Mouse (Mus musculus): ENCODE results near the gene Gulp1.

Gene Gulp1

GRCm38 (mm10) chr1:44618751-44619150 lies 67.4 kb downstream of the Gulp1 start:
- DNase-seq (ENCODE audit: low read depth, low spot score), result no peak
- H3K27me3 ChIP-seq (ENCODE audit: control insufficient read depth, insufficient read depth, low read length, poor library complexity, severe bottlenecking), result no peaks in the 10 kb centered on the region

GRCm38 (mm10) chr1:44634481-44634880 lies 83.2 kb downstream of the Gulp1 start:
- no peak for DNase-seq (ENCODE audit: low read depth, low spot score)
- H3K27me3 ChIP-seq (ENCODE audit: control insufficient read depth, insufficient read depth, low read length, poor library complexity, severe bottlenecking), result no peaks in the 10 kb centered on the region
- H3K36me3 ChIP-seq (ENCODE audit: control insufficient read depth, insufficient read depth, low read length, poor library complexity, severe bottlenecking), result no peaks in the 10 kb centered on the region

More at GRCm38 (mm10) chr1:44618751-44619150, 67.4 kb downstream of the Gulp1 start:
- no peaks in the 10 kb centered on the region for H3K36me3 ChIP-seq (ENCODE audit: control insufficient read depth, insufficient read depth, low read length, poor library complexity, severe bottlenecking)

DNA sequence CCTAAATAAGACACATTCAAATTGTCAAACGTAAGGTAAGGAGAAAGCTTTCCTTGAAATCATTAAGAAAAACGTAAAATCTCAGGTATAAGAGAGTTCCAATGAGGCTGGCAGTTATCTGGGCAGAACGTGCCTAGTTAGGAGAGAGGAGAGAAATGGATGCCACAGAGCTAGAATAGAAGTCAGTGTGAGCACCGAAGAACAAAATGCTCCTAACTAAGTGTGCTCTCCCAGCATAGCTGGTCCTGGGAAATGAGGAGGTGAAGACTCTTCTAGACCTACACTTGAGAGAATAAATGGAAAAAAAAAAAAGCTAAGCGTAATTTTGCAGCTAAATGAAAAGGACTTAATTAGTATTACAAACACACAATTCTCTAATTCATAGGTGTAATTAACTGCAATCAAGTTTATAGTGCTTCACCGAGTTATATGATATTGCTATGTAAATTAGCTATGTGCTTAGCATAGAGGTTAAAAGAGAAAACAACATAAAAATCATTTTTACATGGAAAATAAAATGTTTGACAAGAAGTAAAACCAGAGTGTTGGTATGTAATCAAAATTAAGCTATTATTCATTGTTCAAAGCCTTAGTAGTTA lies 94.5 kb downstream of the Gulp1 start:
- DNase-seq (ENCODE audit: low read depth, low spot score), result no peak
- no peaks in the 10 kb centered on the region for H3K27me3 ChIP-seq (ENCODE audit: control insufficient read depth, insufficient read depth, low read length, poor library complexity, severe bottlenecking)

DNA sequence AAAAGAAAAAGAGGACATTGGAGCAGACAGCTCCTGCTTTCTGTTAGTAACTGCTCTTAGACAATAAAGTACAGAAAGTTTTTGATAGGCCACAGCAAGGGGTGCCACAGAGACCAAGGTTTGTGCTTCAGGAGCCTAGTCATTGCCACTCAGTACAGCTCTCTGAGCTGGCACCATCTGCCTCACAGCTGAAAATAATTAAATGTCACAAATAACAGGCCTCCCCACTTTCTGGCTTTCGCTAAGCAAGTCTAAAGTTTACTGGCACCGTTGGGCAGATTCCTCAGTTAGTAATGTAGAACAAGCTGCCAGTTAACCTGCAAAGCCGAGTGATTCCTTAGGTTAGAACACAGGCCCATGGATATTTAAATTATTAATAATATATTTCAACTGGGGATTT lies 127.7 kb downstream of the Gulp1 start:
- Histone ChIP-seq H3K36me3 (ENCODE audit: control insufficient read depth, insufficient read depth, low read length, poor library complexity, severe bottlenecking) (no peaks in the 10 kb centered on the region), H3K27me3 (ENCODE audit: control insufficient read depth, insufficient read depth, low read length, poor library complexity, severe bottlenecking) (no peaks in the 10 kb centered on the region)
- no peak for DNase-seq (ENCODE audit: low read depth, low spot score)

More for the DNA sequence above, 94.5 kb downstream of the Gulp1 start:
- no peaks in the 10 kb centered on the region for H3K36me3 ChIP-seq (ENCODE audit: control insufficient read depth, insufficient read depth, low read length, poor library complexity, severe bottlenecking)

DNA sequence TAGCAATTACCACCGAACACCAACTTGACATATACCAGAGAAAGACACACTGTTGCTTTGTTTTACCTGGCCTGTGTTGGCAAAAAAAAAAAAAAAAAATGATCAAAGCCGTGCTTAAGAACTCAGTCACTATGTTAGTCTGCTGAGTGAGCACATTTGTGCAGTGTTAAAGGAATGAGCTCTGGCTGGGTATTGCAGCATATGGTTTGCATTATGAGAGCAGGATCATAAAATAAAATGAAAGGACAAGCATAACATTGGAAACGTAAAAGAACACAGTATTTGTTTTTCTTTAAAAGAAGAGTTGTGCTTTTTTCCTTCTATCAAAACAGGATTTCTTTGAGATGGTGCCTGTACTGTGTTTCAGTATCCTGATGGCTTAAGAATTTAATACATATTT lies 128.1 kb downstream of the Gulp1 start:
- Histone ChIP-seq H3K27me3 (ENCODE audit: control insufficient read depth, insufficient read depth, low read length, poor library complexity, severe bottlenecking) (no peaks in the 10 kb centered on the region), H3K36me3 (ENCODE audit: control insufficient read depth, insufficient read depth, low read length, poor library complexity, severe bottlenecking) (no peaks in the 10 kb centered on the region)
- no peak for DNase-seq (ENCODE audit: low read depth, low spot score)

- DNase-seq (ENCODE audit: low read depth, low spot score), result no peak
- H3K27me3 ChIP-seq (ENCODE audit: control insufficient read depth, insufficient read depth, low read length, poor library complexity, severe bottlenecking), result no peaks in the 10 kb centered on the region
- H3K36me3 ChIP-seq (ENCODE audit: control insufficient read depth, insufficient read depth, low read length, poor library complexity, severe bottlenecking), result no peaks in the 10 kb centered on the region
Observed at GRCm38 (mm10) chr1:44682556-44682955, 131.2 kb downstream of the Gulp1 start.

GRCm38 (mm10) chr1:44683723-44684122 lies 132.4 kb downstream of the Gulp1 start:
- no peaks in the 10 kb centered on the region for H3K36me3 ChIP-seq (ENCODE audit: control insufficient read depth, insufficient read depth, low read length, poor library complexity, severe bottlenecking)
- no peaks in the 10 kb centered on the region for H3K27me3 ChIP-seq (ENCODE audit: control insufficient read depth, insufficient read depth, low read length, poor library complexity, severe bottlenecking)
- DNase-seq (ENCODE audit: low read depth, low spot score), result no peak

DNA sequence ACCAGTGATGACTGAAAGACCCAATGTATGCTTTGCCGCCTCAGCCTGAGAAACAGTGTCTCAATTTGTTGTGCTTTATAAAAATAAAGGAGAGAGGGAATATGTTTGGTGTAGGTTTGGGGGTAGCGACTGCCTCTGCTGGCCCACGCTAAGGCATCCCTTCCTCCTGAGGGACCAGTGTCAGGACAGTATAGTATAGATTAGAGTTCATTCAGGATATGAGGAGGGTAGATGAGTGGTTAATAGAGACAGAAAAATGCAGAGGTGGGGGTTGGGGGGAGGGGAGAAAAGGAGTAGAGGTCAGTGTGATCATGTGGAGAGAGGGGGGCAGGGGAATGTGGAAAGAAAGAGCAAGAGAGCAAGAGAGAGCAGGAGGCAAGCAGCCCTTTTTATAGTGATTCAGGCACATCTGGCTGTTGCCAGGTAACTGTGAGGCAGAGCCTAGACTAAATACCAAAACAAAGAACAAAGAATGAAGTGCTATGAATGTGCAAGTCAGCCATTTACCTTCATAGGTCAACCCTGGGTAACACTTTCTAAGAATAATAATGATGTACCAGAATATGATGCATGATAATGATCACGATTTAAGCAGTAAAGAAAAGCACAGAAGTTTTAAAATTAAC lies 169.6 kb downstream of the Gulp1 start:
- Histone ChIP-seq H3K27me3 (ENCODE audit: control insufficient read depth, insufficient read depth, low read length, poor library complexity, severe bottlenecking) (no peaks in the 10 kb centered on the region), H3K36me3 (ENCODE audit: control insufficient read depth, insufficient read depth, low read length, poor library complexity, severe bottlenecking) (no peaks in the 10 kb centered on the region)
- no peak for DNase-seq (ENCODE audit: low read depth, low spot score)

GRCm38 (mm10) chr1:44741256-44741655 lies 189.9 kb downstream of the Gulp1 start:
- no peak for DNase-seq (ENCODE audit: low read depth, low spot score)
- Histone ChIP-seq H3K36me3 (ENCODE audit: control insufficient read depth, insufficient read depth, low read length, poor library complexity, severe bottlenecking) (no peaks in the 10 kb centered on the region), H3K27me3 (ENCODE audit: control insufficient read depth, insufficient read depth, low read length, poor library complexity, severe bottlenecking) (no peaks in the 10 kb centered on the region)

GRCm38 (mm10) chr1:44745711-44746110 lies 194.4 kb downstream of the Gulp1 start:
- Histone ChIP-seq H3K27me3 (ENCODE audit: control insufficient read depth, insufficient read depth, low read length, poor library complexity, severe bottlenecking) (no peaks in the 10 kb centered on the region), H3K36me3 (ENCODE audit: control insufficient read depth, insufficient read depth, low read length, poor library complexity, severe bottlenecking) (no peaks in the 10 kb centered on the region)
- no peak for DNase-seq (ENCODE audit: low read depth, low spot score)

GRCm38 (mm10) chr1:44750731-44751730 lies 199.7 kb downstream of the Gulp1 start:
- DNase-seq (ENCODE audit: low read depth, low spot score), result no peak
- Histone ChIP-seq H3K27me3 (ENCODE audit: control insufficient read depth, insufficient read depth, low read length, poor library complexity, severe bottlenecking) (no peaks in the 10 kb centered on the region), H3K36me3 (ENCODE audit: control insufficient read depth, insufficient read depth, low read length, poor library complexity, severe bottlenecking) (no peaks in the 10 kb centered on the region)

GRCm38 (mm10) chr1:44778251-44778650 lies 226.9 kb downstream of the Gulp1 start:
- DNase-seq (ENCODE audit: low read depth, low spot score), result no peak
- H3K36me3 ChIP-seq (ENCODE audit: control insufficient read depth, insufficient read depth, low read length, poor library complexity, severe bottlenecking), result no peaks in the 10 kb centered on the region

DNA sequence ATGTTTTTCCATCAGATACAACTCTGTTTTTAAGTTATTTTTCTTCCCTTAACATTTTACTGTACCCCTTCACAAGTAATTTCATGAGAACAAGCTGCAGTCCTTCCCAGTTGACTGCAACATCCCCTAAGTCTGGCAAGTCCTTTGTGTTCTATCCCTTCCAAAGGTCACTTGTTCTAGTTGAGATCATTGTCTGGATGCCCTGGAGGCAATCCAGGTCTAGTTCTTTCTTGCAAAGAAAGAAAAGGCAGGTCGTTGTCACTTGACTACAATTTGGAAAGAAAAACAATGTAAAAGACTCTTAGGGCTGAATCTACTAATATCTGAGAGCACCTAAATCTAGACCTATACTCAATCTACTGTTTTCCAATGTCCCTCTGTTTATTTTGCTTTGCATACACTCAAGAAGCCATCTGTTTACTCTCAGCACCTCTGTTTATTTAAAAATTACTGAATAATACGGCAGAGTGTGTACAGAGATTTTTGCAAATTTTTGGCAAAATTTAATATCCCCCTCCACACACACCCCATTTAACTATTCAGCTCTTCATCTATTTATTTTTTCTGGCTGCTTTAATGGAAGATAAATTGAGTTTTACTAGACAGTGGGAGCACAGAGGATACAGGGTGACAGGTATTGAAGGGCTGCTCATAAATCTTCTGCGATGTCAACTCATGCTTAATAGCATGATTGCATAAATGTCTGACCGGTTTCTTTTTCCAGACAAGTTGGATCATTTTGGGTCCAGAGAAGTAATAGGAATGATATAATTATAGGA lies 252.5 kb downstream of the Gulp1 start:
- no peak for DNase-seq (ENCODE audit: low read depth, low spot score)
- Histone ChIP-seq H3K27me3 (ENCODE audit: control insufficient read depth, insufficient read depth, low read length, poor library complexity, severe bottlenecking) (no peaks in the 10 kb centered on the region), H3K36me3 (ENCODE audit: control insufficient read depth, insufficient read depth, low read length, poor library complexity, severe bottlenecking) (no peaks in the 10 kb centered on the region)

More at GRCm38 (mm10) chr1:44778251-44778650, 226.9 kb downstream of the Gulp1 start:
- no peaks in the 10 kb centered on the region for H3K27me3 ChIP-seq (ENCODE audit: control insufficient read depth, insufficient read depth, low read length, poor library complexity, severe bottlenecking)

GRCm38 (mm10) chr1:44806368-44806767 lies 255.1 kb downstream of the Gulp1 start:
- H3K36me3 ChIP-seq (ENCODE audit: control insufficient read depth, insufficient read depth, low read length, poor library complexity, severe bottlenecking), result no peaks in the 10 kb centered on the region
- no peaks in the 10 kb centered on the region for H3K27me3 ChIP-seq (ENCODE audit: control insufficient read depth, insufficient read depth, low read length, poor library complexity, severe bottlenecking)
- no peak for DNase-seq (ENCODE audit: low read depth, low spot score)

Data from splenic B cell, adult 2 months (primary cell).